Mouse (Mus musculus): Measurements from ENCODE around the gene Dab1.

DNA sequence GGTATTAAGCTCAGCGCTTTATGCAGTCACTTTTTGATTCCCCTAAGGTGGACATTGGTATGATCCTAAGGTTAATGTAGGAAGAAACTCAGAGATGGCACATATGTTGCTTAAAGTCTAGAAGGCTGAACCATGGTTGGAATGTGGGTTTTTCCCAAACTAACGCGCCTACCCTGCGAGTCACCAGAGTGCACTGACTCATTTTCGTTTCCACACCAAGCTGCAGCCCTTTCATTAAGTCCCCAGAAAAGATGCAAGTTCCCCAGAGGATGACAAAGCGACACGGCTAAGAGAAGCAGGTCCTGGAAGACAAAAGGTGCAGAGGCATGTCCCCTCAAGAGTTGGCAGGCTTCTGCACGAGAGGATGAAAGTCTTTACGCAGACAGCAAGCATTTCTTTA lies 39.1 kb upstream of the Dab1 start:
- no peak for TF ChIP-seq CTCF (IDR thresholded peaks at IDR 0.05; ENCODE audit: insufficient read depth, low read depth, low read length)
- TF ChIP-seq POLR2A (IDR thresholded peaks at IDR 0.05; ENCODE audit: insufficient read depth, low read depth, low read length) = no peak

Measured in olfactory bulb, adult 2 months (tissue).